Mouse (Mus musculus) c-Kit-positive CD71-positive TER-119-positive erythroid progenitor cells, embryonic 14.5 days (primary cell): Measurements from ENCODE around the gene Emc6.

Experiments
- DNase-seq: peaks from one replicate; pipeline ENCODE4 v3.0.0-alpha.2; 2013; ENCODE audit warnings: low spot score

The Emc6 gene

GRCm38 (mm10) chr11:73126495-73126894, 50.3 kb downstream of the Emc6 start:
- no peak for DNase-seq
